Mouse (Mus musculus) cerebellum, adult 2 months (tissue): ENCODE measurements around the gene Frem2.

Experiments used
- CTCF ChIP-seq: fragments of 200-500 bp; IDR thresholded peaks from 2 replicates; pipeline ENCODE4 v1.5.1; 2011; ENCODE audit warnings: low read depth, mild to moderate bottlenecking, control low read depth, low read length, moderate library complexity, borderline replicate concordance; ENCODE audit not compliant: insufficient read depth
- POLR2A ChIP-seq: fragments of 200-500 bp; IDR thresholded peaks from 2 replicates; pipeline ENCODE4 v1.6.1; 2011; ENCODE audit warnings: low read length, control low read depth, borderline replicate concordance; ENCODE audit not compliant: insufficient read depth

GRCm38 (mm10) chr3:53465330-53465729, 191.8 kb downstream of the Frem2 start:
- TF ChIP-seq CTCF (no peak), POLR2A (no peak)
